Mouse (Mus musculus): ENCODE measurements around the gene Ankrd10.
"Not testable (repeated sequence)": the region's sequence is repeated elsewhere in the genome, so short reads cannot be mapped to it uniquely, and the experiment has no call there.

Ankrd10 gene

GRCm38 (mm10) chr8:11614126-11614835, 21.3 kb downstream of the Ankrd10 start:
- DNase-seq (ENCODE audit: extremely low spot score, low read depth, low spot score), result no peak

GRCm38 (mm10) chr8:11608848-11609247, 26.7 kb downstream of the Ankrd10 start:
- DNase-seq (ENCODE audit: extremely low spot score, low read depth, low spot score), result no peak

- peak; percentile 80 for DNase-seq (ENCODE audit: extremely low spot score, low read depth, low spot score)
Observed at GRCm38 (mm10) chr8:11602006-11602680, 33.4 kb downstream of the Ankrd10 start.

GRCm38 (mm10) chr8:11600301-11600951, 35.1 kb downstream of the Ankrd10 start:
- no peak for DNase-seq (ENCODE audit: extremely low spot score, low read depth, low spot score)

GRCm38 (mm10) chr8:11593222-11593884, 42.2 kb downstream of the Ankrd10 start:
- no peak for DNase-seq (ENCODE audit: extremely low spot score, low read depth, low spot score)

- no peak for DNase-seq (ENCODE audit: extremely low spot score, low read depth, low spot score)
Observed at GRCm38 (mm10) chr8:11592296-11592695, 43.3 kb downstream of the Ankrd10 start.

GRCm38 (mm10) chr8:11591837-11592236, 43.7 kb downstream of the Ankrd10 start:
- DNase-seq (ENCODE audit: extremely low spot score, low read depth, low spot score), result no peak

- no peak for DNase-seq (ENCODE audit: extremely low spot score, low read depth, low spot score)
Observed at GRCm38 (mm10) chr8:11586374-11586745, 49.2 kb downstream of the Ankrd10 start.

GRCm38 (mm10) chr8:11585513-11586373, 49.8 kb downstream of the Ankrd10 start:
- peak; percentile 81 for DNase-seq (ENCODE audit: extremely low spot score, low read depth, low spot score)

GRCm38 (mm10) chr8:11575604-11576384, 59.8 kb downstream of the Ankrd10 start:
- no peak for DNase-seq (ENCODE audit: extremely low spot score, low read depth, low spot score)

- no peak for DNase-seq (ENCODE audit: extremely low spot score, low read depth, low spot score)
Observed at GRCm38 (mm10) chr8:11574911-11575603, 60.5 kb downstream of the Ankrd10 start.

GRCm38 (mm10) chr8:11572428-11572827, 63.1 kb downstream of the Ankrd10 start:
- no peak for DNase-seq (ENCODE audit: extremely low spot score, low read depth, low spot score)

- DNase-seq (ENCODE audit: extremely low spot score, low read depth, low spot score), result no peak
Observed at GRCm38 (mm10) chr8:11571950-11572349, 63.6 kb downstream of the Ankrd10 start.

GRCm38 (mm10) chr8:11570742-11571141, 64.8 kb downstream of the Ankrd10 start:
- no peak for DNase-seq (ENCODE audit: extremely low spot score, low read depth, low spot score)

- DNase-seq (ENCODE audit: extremely low spot score, low read depth, low spot score), result no peak
Observed at GRCm38 (mm10) chr8:11569260-11570097, 66.1 kb downstream of the Ankrd10 start.

GRCm38 (mm10) chr8:11568193-11568592, 67.4 kb downstream of the Ankrd10 start:
- not testable (repeated sequence) for DNase-seq (ENCODE audit: extremely low spot score, low read depth, low spot score)

- DNase-seq (ENCODE audit: extremely low spot score, low read depth, low spot score), result no peak
Observed at GRCm38 (mm10) chr8:11564721-11565120, 70.8 kb downstream of the Ankrd10 start.

GRCm38 (mm10) chr8:11564236-11564635, 71.3 kb downstream of the Ankrd10 start:
- no peak for DNase-seq (ENCODE audit: extremely low spot score, low read depth, low spot score)

Measured in hindlimb bud, embryonic 11.5 days (tissue).